Mouse (Mus musculus) cortical plate, adult 2 months (tissue): ENCODE data around the gene Pdzk1ip1.

Source experiments
- CTCF ChIP-seq: fragments of 200-500 bp; IDR thresholded peaks from 2 replicates; pipeline ENCODE4 v1.5.1; 2011; ENCODE audit warnings: mild to moderate bottlenecking, control low read depth, low read length; ENCODE audit not compliant: insufficient read depth; ENCODE audit errors: extremely low read depth
- POLR2A ChIP-seq: fragments of 200-500 bp; IDR thresholded peaks from 2 replicates; pipeline ENCODE4 v1.6.1; 2011; ENCODE audit warnings: mild to moderate bottlenecking, low read length, control low read depth; ENCODE audit not compliant: insufficient read depth; ENCODE audit errors: extremely low read depth

- TF ChIP-seq CTCF (no peak), POLR2A (no peak)
Observed at GRCm38 (mm10) chr4:115091806-115092205, 3.3 kb downstream of the Pdzk1ip1 start.
